Comparison of ENCODE assay signal across 23 mouse cellular contexts in genomic region chr1:156454384-156454783, GRCm38 (mm10). TPM values are rescaled to one million over a fixed set of nuclear protein-coding genes. Genes with fewer than 3 reads are reported as not detected.
DNase-seq lines count a peak whose midpoint lies in the region; ATAC-seq and TF ChIP-seq lines count a peak whose summit lies in the region.
"Had no signal": no experiment of that assay in that cellular context is flagged by ENCODE, and none has a peak within 500 bp of the region (broad histone marks: within the 10 kb centered on the region; RNA-seq: fewer than 3 reads in every experiment).

No protein-coding gene starts in this region.

- no peak overlapping the region for H3K4me2 ChIP-seq in heart, embryonic 12.5 days
- H3K4me2 ChIP-seq in myocyte (ENCODE audit: low read depth) = peak overlapping the region; percentile 68
- H3K4me2 ChIP-seq: embryonic facial prominence, embryonic 12.5 days; forebrain, embryonic 13.5 days; heart, embryonic 15.5 days; neural tube, embryonic 15.5 days had no signal

- TF ChIP-seq POLR2A in myocyte (IDR thresholded peaks at IDR 0.05; ENCODE audit: insufficient read length, low read depth) = no peak

- DNase-seq in heart, postnatal 14 days = no peak
- DNase-seq in 416B (ENCODE audit: low read depth) (peak; percentile 74), NIH3T3 (ENCODE audit: low read depth) (peak; percentile 42)
- DNase-seq in layer of hippocampus, adult 9-10 months (ENCODE audit: low spot score) = no peak
- DNase-seq: cerebellum, adult 18-20 months; cerebellum, postnatal 14 days; kidney, adult 18-20 months; right cerebral cortex, postnatal 14 days; spleen, adult 18-20 months had no signal

- ATAC-seq in heart, embryonic 12.5 days (ENCODE audit: insufficient number of reproducible peaks, low FRiP score) = no peak
- no peak for ATAC-seq in erythroid progenitor cell, adult 5-6 weeks (replicated peaks; ENCODE audit: low FRiP score, poor library complexity, severe bottlenecking)
- ATAC-seq: forebrain, embryonic 13.5 days; hindbrain, embryonic 16.5 days; midbrain, embryonic 16.5 days had no signal

- no peaks in the 10 kb centered on the region for H3K27me3 ChIP-seq in heart, embryonic 12.5 days (replicated peaks)
- H3K27me3 ChIP-seq in myocyte (ENCODE audit: control insufficient read depth, insufficient read depth, insufficient read length) = no peaks in the 10 kb centered on the region
- H3K27me3 ChIP-seq: embryonic facial prominence, embryonic 12.5 days; forebrain, embryonic 13.5 days; heart, embryonic 15.5 days; neural tube, embryonic 15.5 days had no signal

- H3ac ChIP-seq in myocyte (ENCODE audit: control insufficient read depth, insufficient read length) = no peak overlapping the region

- H3K27ac ChIP-seq in heart, embryonic 12.5 days (ENCODE audit: poor library complexity, severe bottlenecking) = peak overlapping the region; percentile 52; the same call in 1 of the 2 replicates
- H3K27ac ChIP-seq: embryonic facial prominence, embryonic 12.5 days; forebrain, embryonic 13.5 days; heart, embryonic 15.5 days; macrophage; neural tube, embryonic 15.5 days had no signal

- H3K9ac ChIP-seq in heart, embryonic 12.5 days = no peak overlapping the region
- H3K9ac ChIP-seq: embryonic facial prominence, embryonic 12.5 days; forebrain, embryonic 13.5 days; heart, embryonic 15.5 days; neural tube, embryonic 15.5 days had no signal

- intact Hi-C loops in heart, postnatal 14 days (cut with DNase I) = no loop called here

- peaks cover 30% of the 10 kb centered on the region for H3K36me3 ChIP-seq in heart, embryonic 12.5 days
- peaks cover 7% of the 10 kb centered on the region for H3K36me3 ChIP-seq in myocyte (ENCODE audit: control insufficient read depth, insufficient read depth)
- H3K36me3 ChIP-seq: neural tube, embryonic 15.5 days had no signal

- peaks cover 62% of the 10 kb centered on the region for H3K79me2 ChIP-seq in myocyte (ENCODE audit: control insufficient read depth, insufficient read depth)

- 44% methylated on average over 7 of the region's 7 CpGs for WGBS in heart, embryonic 12.5 days

- H3K4me1 ChIP-seq in heart, embryonic 12.5 days (replicated peaks) = peaks cover 26% of the 10 kb centered on the region
- H3K4me1 ChIP-seq: embryonic facial prominence, embryonic 12.5 days; heart, embryonic 15.5 days; neural tube, embryonic 15.5 days had no signal

- H3K9me3 ChIP-seq in heart, embryonic 12.5 days (replicated peaks) = no peaks in the 10 kb centered on the region
- H3K9me3 ChIP-seq: embryonic facial prominence, embryonic 12.5 days; forebrain, embryonic 13.5 days; heart, embryonic 15.5 days; neural tube, embryonic 15.5 days had no signal

- H3K4me3 ChIP-seq in heart, embryonic 12.5 days = no peak overlapping the region
- H3K4me3 ChIP-seq in myocyte = no peak overlapping the region
- H3K4me3 ChIP-seq: embryonic facial prominence, embryonic 12.5 days; erythroblast, embryonic 14.5 days; forebrain, embryonic 13.5 days; heart, embryonic 15.5 days; neural tube, embryonic 15.5 days had no signal

TF ChIP-seq in myocyte, 11 proteins besides CTCF, POLR2A, EP300 and RAD21:
- TF ChIP-seq E2F4 (IDR thresholded peaks at IDR 0.05; ENCODE audit: insufficient read depth) (no peak), MYOG (IDR thresholded peaks at IDR 0.05; ENCODE audit: control insufficient read depth in 1 of 3, insufficient read depth in 1 of 3, insufficient read length in 2 of 3, low read depth in 2 of 3) (no peak), SRF (IDR thresholded peaks at IDR 0.05; ENCODE audit: control insufficient read depth, insufficient read length, low read depth) (no peak), TCF12 (IDR thresholded peaks at IDR 0.05; ENCODE audit: insufficient read depth, poor library complexity, severe bottlenecking) (no peak), USF1 (IDR thresholded peaks at IDR 0.05; ENCODE audit: low read depth) (no peak), MAX (IDR thresholded peaks at IDR 0.05; ENCODE audit: low read depth) (no peak), POLR2AphosphoS2 (IDR thresholded peaks at IDR 0.05; ENCODE audit: insufficient read length, low read depth) (no peak), TCF3 (IDR thresholded peaks at IDR 0.05; ENCODE audit: insufficient read length, low read depth) (no peak), REST (IDR thresholded peaks at IDR 0.05; ENCODE audit: insufficient read depth, insufficient read length) (no peak), CEBPB (IDR thresholded peaks at IDR 0.05; ENCODE audit: insufficient read depth, poor library complexity, severe bottlenecking) (no peak), MYOD1 (IDR thresholded peaks at IDR 0.05; ENCODE audit: control insufficient read depth in 1 of 3, insufficient read length in 2 of 3, low read depth in 2 of 3) (no peak)

RNA-seq across cellular contexts. Expression of gene Soat1, which starts 19.7 kb away (rescaled TPM):
- polyA plus RNA-seq in heart, embryonic 12.5 days (2016; fragmentation: Nextera tagmentation; extraction: Ambion mirVana) = 48.3 and 48.9 TPM in 2 replicates
- 10 to 100 TPM; 15.1 to 17.1 TPM for total RNA-seq in heart, postnatal 14 days (2021)
- 42.2 TPM for polyA plus RNA-seq in myocyte (2012; fragmentation: generic; extraction: Trizol)
- 13.3 and 15.1 TPM in 2 replicates for total RNA-seq in erythroid progenitor cell, adult 5-6 weeks (2015; ENCODE audit: low replicate concordance)
- total RNA-seq in erythroid progenitor cell, adult 5-6 weeks (2017; ENCODE audit: low replicate concordance) = 6.5 and 8.6 TPM in 2 replicates

RNA-seq across cellular contexts. Expression of gene Axdnd1, which starts 33.4 kb away (rescaled TPM):
- polyA plus RNA-seq in heart, embryonic 12.5 days (2016; fragmentation: Nextera tagmentation; extraction: Ambion mirVana) = 0.13 and 0.48 TPM in 2 replicates
- total RNA-seq in heart, postnatal 14 days (2021) = under 1 TPM in 1 of 2 experiments, not detected in 1; 0.61 TPM
- polyA plus RNA-seq in myocyte (2012; fragmentation: generic; extraction: Trizol) = 0.11 TPM
- total RNA-seq in erythroid progenitor cell, adult 5-6 weeks (2015; ENCODE audit: low replicate concordance) = not detected in 2 replicates
- not detected in 2 replicates for total RNA-seq in erythroid progenitor cell, adult 5-6 weeks (2017; ENCODE audit: low replicate concordance)
- total RNA-seq: gastrocnemius, adult 8-10 months; hematopoietic stem cell, adult 5-6 weeks; liver, adult 2 months had no signal
- polyA plus RNA-seq: erythroblast, embryonic 14.5 days; liver, adult 2 months; neural tube, embryonic 15.5 days had no signal

Comparison
In these comparisons a context has a peak if more than half of its experiments do, and no peak if none do; other contexts are left out.
1. DNase-seq: peak in 416B (single experiment) and NIH3T3 (single experiment); none in heart, postnatal 14 days (0 of 2) and layer of hippocampus, adult 9-10 months (single experiment).